Mouse (Mus musculus) limb, embryonic 11.5 days (tissue): ENCODE results near the gene Cdkn2d. TPM values are rescaled to one million over a fixed set of nuclear protein-coding genes. Genes with fewer than 3 reads are reported as not detected.
A peak's percentile ranks its signal among the peaks of the same experiment; 100 is the strongest.
"Not testable (repeated sequence)": the region's sequence is repeated elsewhere in the genome, so short reads cannot be mapped to it uniquely, and the experiment has no call there.

ENCODE experiments used
- ATAC-seq: fragments of 200-750 bp; cut with Nextera tagmentation; 2 replicates; pipeline ENCODE4 v1.8.0; 2017; ENCODE audit warnings: low read depth; ENCODE audit not compliant: insufficient number of reproducible peaks, low FRiP score, low TSS enrichment
- DNase-seq: peaks from one replicate; pipeline ENCODE4 v3.0.0-alpha.2; 2015; ENCODE audit warnings: low spot score
- H3K27ac ChIP-seq: fragments of 300-500 bp; sonication (generic); replicated peaks from 2 replicates; pipeline ENCODE4 v1.5.1; 2014; ENCODE audit warnings: low read depth, mild to moderate bottlenecking, low read length
- H3K27me3 ChIP-seq: fragments of 300-500 bp; sonication (generic); 2 replicates; pipeline ENCODE4 v1.6.1; 2014; ENCODE audit warnings: mild to moderate bottlenecking, low read length, mixed read lengths; ENCODE audit not compliant: control insufficient read depth, insufficient read depth
- H3K36me3 ChIP-seq: fragments of 300-500 bp; sonication (generic); 2 replicates; pipeline ENCODE4 v1.6.1; 2014; ENCODE audit warnings: mild to moderate bottlenecking, low read length, moderate library complexity, mixed read lengths; ENCODE audit not compliant: control insufficient read depth, insufficient read depth
- H3K4me1 ChIP-seq: fragments of 300-500 bp; sonication (generic); 2 replicates; pipeline ENCODE4 v1.6.1; 2014; ENCODE audit warnings: low read length, mixed read lengths; ENCODE audit not compliant: control insufficient read depth, insufficient read depth
- H3K4me2 ChIP-seq: fragments of 300-500 bp; sonication (generic); 2 replicates; pipeline ENCODE4 v1.6.1; 2014; ENCODE audit warnings: low read depth, mild to moderate bottlenecking, moderate library complexity; ENCODE audit not compliant: severe bottlenecking
- H3K4me3 ChIP-seq: fragments of 300-500 bp; sonication (generic); 2 replicates; pipeline ENCODE4 v1.5.1; 2014; ENCODE audit warnings: low read depth, low read length
- H3K9ac ChIP-seq: fragments of 300-500 bp; sonication (generic); 2 replicates; pipeline ENCODE4 v1.6.1; 2014; ENCODE audit warnings: mild to moderate bottlenecking, low read length
- H3K9me3 ChIP-seq: fragments of 300-500 bp; sonication (generic); 2 replicates; pipeline ENCODE4 v1.6.1; 2016; ENCODE audit warnings: low read length; ENCODE audit not compliant: control insufficient read depth
- WGBS: fragments of 180-500 bp; shearing (Covaris S2); extraction: QIAGEN DNeasy Blood & Tissue Kit; methylation state at CpG from one replicate; pipeline ENCODE4 v1.1.7; 2014; 5-methylcytosine and 5-hydroxymethylcytosine counted together
- polyA plus RNA-seq: library from polyadenylated mRNA; unstranded; fragments of >200 nt; fragmentation: Nextera tagmentation; extraction: Ambion mirVana; gene quantifications from 2 replicates; pipeline ENCODE4 v1.2.1, GENCODE M21; 2014

Gene Cdkn2d
- polyA plus RNA-seq, 1 experiment from 2014 or later = 42.7 TPM

DNA sequence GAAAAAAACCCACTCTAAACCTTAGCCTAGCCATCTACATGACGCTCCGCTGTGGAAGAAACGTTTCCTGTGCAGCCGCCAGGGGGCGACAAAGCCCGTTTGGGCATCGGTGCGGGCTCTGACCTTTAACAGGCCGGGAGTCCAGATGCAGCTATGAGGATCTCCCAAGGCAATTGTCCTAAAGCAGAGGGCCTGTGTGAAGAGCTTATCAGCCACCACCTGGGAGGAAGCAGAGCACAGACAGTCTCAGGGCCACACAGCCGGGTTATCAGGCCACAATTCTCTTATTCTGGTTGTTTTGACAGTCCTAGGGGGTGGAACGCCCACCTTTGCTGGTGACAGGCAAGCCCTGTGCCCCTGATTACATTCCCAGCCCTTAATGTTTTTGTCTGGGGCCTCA, 22.2 kb upstream of the Cdkn2d start:
- Histone ChIP-seq H3K27me3 (peaks cover 18% of the 10 kb centered on the region), H3K4me3 (no peak overlapping the region), H3K36me3 (no peaks in the 10 kb centered on the region), H3K9ac (no peak overlapping the region), H3K4me1 (no peaks in the 10 kb centered on the region), H3K27ac (no peak overlapping the region), H3K9me3 (no peaks in the 10 kb centered on the region), H3K4me2 (no peak overlapping the region)
- ATAC-seq (no peak), DNase-seq (peak; percentile 93)
- WGBS = 7% methylated on average over 11 of the region's 11 CpGs

DNA sequence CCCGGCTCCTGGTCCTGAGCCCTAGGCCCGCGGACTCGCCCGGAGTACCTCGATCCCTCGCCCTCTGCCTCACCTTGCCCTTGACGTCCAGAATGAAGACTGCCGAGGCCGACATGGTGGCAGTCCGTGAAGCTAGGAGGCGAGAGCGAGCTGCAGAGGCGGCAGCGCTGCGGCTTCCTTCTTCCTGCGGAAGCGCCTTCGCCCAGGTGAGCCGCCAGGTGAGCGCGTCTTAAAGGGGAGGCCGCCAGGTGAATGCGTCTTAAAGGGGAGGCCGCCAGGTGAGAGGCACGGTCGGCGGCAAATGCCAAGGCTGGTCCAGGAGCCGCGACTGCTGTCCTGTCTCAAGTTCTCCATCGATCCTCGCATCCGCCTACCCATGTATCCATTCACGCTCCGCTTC, 20.9 kb upstream of the Cdkn2d start, which contains the start of gene Ap1m2:
TSS of gene Ap1m2 (minus strand) at position 204 of the 400 bp plus-strand sequence.
- Histone ChIP-seq H3K4me1 (no peaks in the 10 kb centered on the region), H3K9ac (peak within 1 kb of the TSS; percentile 12; the same call in 1 of the 2 replicates), H3K4me3 (peak within 1 kb of the TSS; percentile 20), H3K4me2 (peak within 1 kb of the TSS; percentile 28), H3K36me3 (no peaks in the 10 kb centered on the region), H3K9me3 (no peaks in the 10 kb centered on the region), H3K27ac (no peak within 1 kb of the TSS), H3K27me3 (peaks cover 18% of the 10 kb centered on the region)
- DNase-seq (peak; percentile 34), ATAC-seq (no peak)
- 10% methylated on average over 35 of the region's 35 CpGs for WGBS

- peak overlapping the region; percentile 20 for H3K4me3 ChIP-seq
- H3K27ac ChIP-seq = no peak overlapping the region
- ATAC-seq = no peak
- H3K9me3 ChIP-seq = no peaks in the 10 kb centered on the region
- DNase-seq = no peak
- H3K4me1 ChIP-seq = no peaks in the 10 kb centered on the region
- peaks cover 18% of the 10 kb centered on the region for H3K27me3 ChIP-seq
- no peaks in the 10 kb centered on the region for H3K36me3 ChIP-seq
- WGBS = 26% methylated on average over 7 of the region's 7 CpGs
- H3K9ac ChIP-seq = peak overlapping the region; percentile 12; the same call in 1 of the 2 replicates
- no peak overlapping the region; the same call in 1 of the 2 replicates for H3K4me2 ChIP-seq
These were observed 20.5 kb upstream of the Cdkn2d start for GRCm38 (mm10) chr9:21311695-21312094.

DNA sequence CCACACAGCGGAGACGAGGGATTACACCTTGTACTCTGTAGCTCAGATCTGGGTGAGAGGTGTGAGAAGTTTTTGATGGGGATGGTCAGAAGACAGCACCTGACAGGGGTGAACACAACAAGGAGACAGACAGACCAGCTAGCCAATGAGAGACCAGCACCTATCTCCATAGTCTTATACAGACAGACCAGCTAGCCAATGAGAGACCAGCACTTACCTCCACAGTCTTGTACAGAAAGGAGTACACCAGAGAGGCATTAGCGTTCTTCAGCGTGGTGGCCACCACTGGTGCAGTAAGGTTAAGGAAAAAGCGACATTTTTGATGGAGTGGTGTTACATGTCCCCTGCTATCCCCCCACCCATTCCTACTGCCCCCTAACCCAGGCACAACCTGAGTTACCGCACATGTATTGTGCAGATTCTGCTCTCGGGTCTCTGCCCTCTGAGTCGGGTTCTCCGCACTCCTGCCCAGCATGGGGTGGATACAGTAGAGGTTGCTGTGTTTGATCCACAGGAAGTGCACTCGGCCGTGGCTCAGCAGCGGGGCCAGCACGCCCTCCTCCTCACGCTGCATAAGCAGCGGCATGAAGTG, 18.0 kb upstream of the Cdkn2d start:
- Histone ChIP-seq H3K4me2 (no peak overlapping the region), H3K4me3 (no peak overlapping the region), H3K27me3 (peaks cover 18% of the 10 kb centered on the region), H3K27ac (no peak overlapping the region), H3K36me3 (no peaks in the 10 kb centered on the region), H3K4me1 (no peaks in the 10 kb centered on the region), H3K9ac (no peak overlapping the region), H3K9me3 (no peaks in the 10 kb centered on the region)
- no peak for ATAC-seq
- WGBS = 62% methylated on average over 15 of the region's 15 CpGs
- no peak for DNase-seq

DNA sequence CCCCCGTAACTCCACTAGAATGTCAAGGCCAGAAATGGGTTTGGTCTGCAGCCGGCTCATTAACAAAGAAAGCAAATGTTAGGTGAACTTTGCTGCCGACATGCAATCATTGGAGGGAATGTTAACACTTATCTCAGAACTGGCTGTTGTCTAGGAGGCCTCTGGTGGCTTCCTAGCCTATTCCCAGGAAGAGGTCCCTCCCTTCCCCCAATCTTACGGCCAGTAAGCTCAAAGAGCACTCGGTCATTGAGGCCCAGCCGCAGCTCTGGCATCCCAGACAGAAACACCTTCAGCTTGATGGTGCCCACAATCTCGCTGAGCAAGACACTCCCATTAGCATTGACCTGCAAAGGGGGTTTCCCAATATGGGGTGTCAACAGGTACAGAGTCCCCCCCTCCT, 13.9 kb upstream of the Cdkn2d start:
- no peaks in the 10 kb centered on the region for H3K36me3 ChIP-seq
- H3K27ac ChIP-seq = no peak overlapping the region
- no peak overlapping the region for H3K9ac ChIP-seq
- DNase-seq (no peak), ATAC-seq (no peak)
- no peak overlapping the region for H3K4me2 ChIP-seq
- H3K27me3 ChIP-seq = no peaks in the 10 kb centered on the region
- WGBS = 85% methylated on average over 7 of the region's 7 CpGs
- no peaks in the 10 kb centered on the region for H3K9me3 ChIP-seq
- H3K4me3 ChIP-seq = no peak overlapping the region
- no peaks in the 10 kb centered on the region for H3K4me1 ChIP-seq

DNA sequence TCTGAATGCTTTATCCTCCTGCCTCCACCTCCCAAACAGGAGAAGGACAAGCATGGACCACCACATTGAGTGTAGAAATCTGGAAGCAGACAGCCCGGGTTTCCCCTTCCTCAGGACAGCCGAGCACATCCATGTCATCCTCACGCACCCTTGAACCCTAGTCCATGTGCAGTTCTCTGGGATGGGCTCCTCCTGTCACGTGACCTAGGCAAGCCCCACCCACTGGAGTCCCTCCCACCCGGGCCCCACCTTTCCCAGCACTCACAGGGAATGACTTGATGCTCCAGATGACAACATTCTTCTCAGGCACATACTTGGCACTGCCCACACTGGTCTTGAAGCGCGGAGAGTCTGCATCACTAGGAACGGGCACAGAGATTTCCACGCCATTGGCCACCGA, 7.8 kb upstream of the Cdkn2d start:
- Histone ChIP-seq H3K4me3 (no peak overlapping the region), H3K27me3 (no peaks in the 10 kb centered on the region), H3K4me2 (no peak overlapping the region), H3K9me3 (no peaks in the 10 kb centered on the region), H3K27ac (no peak overlapping the region), H3K4me1 (no peaks in the 10 kb centered on the region), H3K9ac (no peak overlapping the region), H3K36me3 (no peaks in the 10 kb centered on the region)
- 85% methylated on average over 10 of the region's 10 CpGs for WGBS
- no peak for DNase-seq
- no peak for ATAC-seq

DNA sequence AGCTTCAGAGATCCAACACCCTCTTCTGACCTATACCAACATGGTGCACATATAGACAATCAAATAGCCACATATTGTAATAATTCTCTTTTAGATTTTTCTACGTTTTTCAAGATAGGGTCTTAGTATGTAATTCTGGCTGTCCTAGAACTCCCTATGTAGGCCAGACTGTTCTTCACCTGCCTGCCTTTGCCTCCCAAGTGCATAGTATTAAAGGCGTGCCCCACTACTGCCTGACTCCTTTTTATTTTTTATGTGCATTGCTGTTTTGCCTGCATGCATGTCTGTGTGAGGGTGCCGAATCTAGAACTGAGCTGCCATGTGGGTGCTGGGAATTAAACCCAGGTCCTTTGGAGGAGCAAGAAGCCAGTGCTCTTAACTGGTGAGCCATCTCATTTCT, 1.1 kb upstream of the Cdkn2d start:
- Histone ChIP-seq H3K27me3 (no peaks in the 10 kb centered on the region), H3K4me3 (no peak overlapping the region), H3K4me2 (no peak overlapping the region), H3K36me3 (no peaks in the 10 kb centered on the region), H3K9ac (no peak overlapping the region), H3K4me1 (peaks cover 6% of the 10 kb centered on the region), H3K27ac (no peak overlapping the region), H3K9me3 (no peaks in the 10 kb centered on the region)
- no peak for ATAC-seq
- WGBS = 87% methylated on average over 3 of the region's 3 CpGs
- DNase-seq = no peak

DNA sequence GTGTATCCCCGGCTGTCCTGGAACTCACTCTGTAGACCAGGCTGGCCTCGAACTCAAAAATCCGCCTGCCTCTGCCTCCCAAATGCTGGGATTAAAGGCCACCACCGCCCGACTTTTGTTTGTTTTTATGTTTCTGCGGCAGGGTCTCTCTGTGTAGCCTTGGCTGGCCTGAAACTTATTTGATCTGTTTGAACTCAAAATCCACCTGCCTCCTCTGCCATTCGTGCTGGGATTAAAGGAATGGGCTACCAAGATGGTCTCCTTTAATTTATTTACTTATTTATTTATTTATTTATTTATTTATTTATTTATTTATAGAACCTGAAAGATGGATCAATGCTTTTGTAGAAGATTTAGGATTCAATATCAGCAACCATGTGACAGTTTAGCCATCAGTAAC, 661 bp upstream of the Cdkn2d start:
- Histone ChIP-seq H3K4me2 (peak overlapping the region; percentile 46), H3K4me3 (peak overlapping the region; percentile 58), H3K9ac (peak overlapping the region; percentile 63; the same call in 1 of the 2 replicates), H3K27ac (peak overlapping the region; percentile 78)
- not testable (repeated sequence) for H3K27me3 ChIP-seq, H3K4me1 ChIP-seq, ATAC-seq, H3K9me3 ChIP-seq, H3K36me3 ChIP-seq
- 22% methylated on average over 7 of the region's 7 CpGs for WGBS
- DNase-seq = peak; percentile 41

- Histone ChIP-seq H3K4me1 (peaks cover 12% of the 10 kb centered on the region), H3K27ac (peak overlapping the region; percentile 49; the same call in 1 of the 2 replicates), H3K36me3 (no peaks in the 10 kb centered on the region), H3K4me3 (peak overlapping the region; percentile 58), H3K9ac (peak overlapping the region; percentile 51), H3K9me3 (no peaks in the 10 kb centered on the region), H3K4me2 (peak overlapping the region; percentile 60), H3K27me3 (no peaks in the 10 kb centered on the region)
- DNase-seq (no peak), ATAC-seq (no peak)
- under 1% methylated on average over 20 of the region's 20 CpGs for WGBS
These were observed 618 bp downstream of the Cdkn2d start for GRCm38 (mm10) chr9:21290589-21290988.
